Mouse (Mus musculus) liver, embryonic 15.5 days (tissue): ENCODE results near the gene Pias4. TPM values are rescaled to one million over a fixed set of nuclear protein-coding genes. Genes with fewer than 3 reads are reported as not detected.
A peak's percentile ranks its signal among the peaks of the same experiment; 100 is the strongest.

Source experiments
- ATAC-seq: fragments of 200-750 bp; cut with Nextera tagmentation; 2 replicates; pipeline ENCODE4 v1.8.0; 2017; ENCODE audit warnings: moderate number of reproducible peaks, mild to moderate bottlenecking, moderate library complexity; ENCODE audit not compliant: insufficient read depth
- H3K27ac ChIP-seq: fragments of 300-500 bp; sonication (generic); replicated peaks from 2 replicates; pipeline ENCODE4 v1.5.1; 2015; ENCODE audit warnings: mild to moderate bottlenecking, inconsistent platforms
- H3K27me3 ChIP-seq: fragments of 300-500 bp; sonication (generic); 2 replicates; pipeline ENCODE4 v1.6.1; 2015; ENCODE audit warnings: mild to moderate bottlenecking, inconsistent platforms
- H3K36me3 ChIP-seq: fragments of 300-500 bp; sonication (generic); replicated peaks from 2 replicates; pipeline ENCODE4 v1.6.1; 2015; ENCODE audit warnings: moderate library complexity, mild to moderate bottlenecking, inconsistent platforms
- H3K4me1 ChIP-seq: fragments of 300-500 bp; sonication (generic); replicated peaks from 2 replicates; pipeline ENCODE4 v1.6.1; 2015; ENCODE audit warnings: inconsistent platforms
- H3K4me2 ChIP-seq: fragments of 300-500 bp; sonication (generic); 2 replicates; pipeline ENCODE4 v1.6.1; 2015; ENCODE audit warnings: moderate library complexity, mild to moderate bottlenecking, inconsistent platforms
- H3K4me3 ChIP-seq: fragments of 300-500 bp; sonication (generic); replicated peaks from 2 replicates; pipeline ENCODE4 v1.5.1; 2015; ENCODE audit warnings: mild to moderate bottlenecking, inconsistent platforms
- H3K9ac ChIP-seq: fragments of 300-500 bp; sonication (generic); 2 replicates; pipeline ENCODE4 v1.6.1; 2015; ENCODE audit warnings: moderate library complexity, mild to moderate bottlenecking, inconsistent platforms
- H3K9me3 ChIP-seq: fragments of 300-500 bp; sonication (generic); replicated peaks from 2 replicates; pipeline ENCODE4 v1.6.1; 2016; ENCODE audit warnings: inconsistent platforms
- WGBS: fragments of 180-500 bp; shearing (Covaris S2); methylation state at CpG from one replicate; pipeline ENCODE4 v1.1.7; 2015; ENCODE audit warnings: mixed read lengths; ENCODE audit not compliant: insufficient replicate concordance; 5-methylcytosine and 5-hydroxymethylcytosine counted together
- polyA plus RNA-seq: library from polyadenylated mRNA; unstranded; fragments of >200 nt; fragmentation: Nextera tagmentation; extraction: Ambion mirVana; gene quantifications from 2 replicates; pipeline ENCODE4 v1.2.1, GENCODE M21; 2015

Pias4 gene
- polyA plus RNA-seq, 1 experiment from 2014 or later, result 26.0 TPM

DNA sequence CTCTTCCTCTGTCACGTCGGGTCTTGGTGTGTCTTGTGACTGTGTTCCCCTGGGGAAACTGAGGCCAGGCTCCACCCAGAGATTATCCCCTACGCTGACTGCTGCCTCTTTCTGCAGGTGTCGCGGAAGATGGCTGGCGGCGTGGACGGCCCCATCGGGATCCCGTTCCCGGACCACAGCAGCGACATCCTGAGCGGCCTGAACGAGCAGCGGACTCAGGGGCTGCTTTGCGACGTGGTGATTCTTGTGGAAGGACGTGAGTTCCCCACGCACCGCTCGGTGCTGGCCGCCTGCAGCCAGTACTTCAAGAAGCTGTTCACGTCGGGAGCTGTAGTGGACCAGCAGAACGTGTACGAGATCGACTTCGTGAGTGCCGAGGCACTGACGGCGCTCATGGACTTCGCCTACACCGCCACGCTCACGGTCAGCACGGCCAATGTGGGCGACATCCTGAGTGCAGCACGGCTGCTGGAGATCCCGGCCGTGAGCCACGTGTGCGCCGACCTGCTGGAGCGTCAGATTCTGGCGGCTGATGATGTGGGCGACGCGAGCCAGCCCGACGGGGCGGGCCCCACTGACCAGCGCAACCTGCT is 23.8 kb downstream of the Pias4 start:
- no peak for ATAC-seq
- no peak overlapping the region for H3K4me2 ChIP-seq
- no peaks in the 10 kb centered on the region for H3K27me3 ChIP-seq
- no peak overlapping the region for H3K27ac ChIP-seq
- H3K4me1 ChIP-seq, result peaks cover 85% of the 10 kb centered on the region
- no peak overlapping the region for H3K4me3 ChIP-seq
- H3K36me3 ChIP-seq, result peaks cover 92% of the 10 kb centered on the region
- H3K9ac ChIP-seq, result no peak overlapping the region
- 93% methylated on average over 52 of the region's 52 CpGs for WGBS
- H3K9me3 ChIP-seq, result no peaks in the 10 kb centered on the region

DNA sequence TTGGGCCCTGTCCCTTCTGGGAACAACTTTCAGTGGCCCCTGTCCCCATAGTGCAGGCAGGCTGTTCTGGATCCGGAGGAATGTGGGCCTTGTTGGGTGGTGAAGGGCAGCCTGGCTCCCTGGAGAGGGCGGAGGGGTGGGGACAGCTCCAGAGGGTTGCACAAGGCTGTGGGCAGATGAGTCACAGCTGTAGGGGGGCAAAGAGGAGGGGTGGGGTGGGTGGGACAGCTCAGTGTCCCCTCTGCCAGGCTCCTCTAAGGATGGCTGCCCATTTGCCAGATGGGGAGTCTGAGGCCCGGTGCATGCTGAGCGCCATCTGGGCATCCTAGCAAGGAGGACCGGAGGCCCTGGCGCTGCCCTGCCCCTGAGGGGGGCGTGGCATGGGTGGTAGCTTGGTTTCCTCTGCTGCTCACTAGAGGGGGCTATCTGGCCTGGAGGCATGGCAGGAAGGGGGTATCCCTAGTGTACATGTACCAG is 24.5 kb downstream of the Pias4 start:
- Histone ChIP-seq H3K4me2 (0 out of 2 replicates have a peak overlapping the region, but pooled peaks have one; percentile 92), H3K36me3 (peaks cover 84% of the 10 kb centered on the region), H3K9ac (no peak overlapping the region)

DNA sequence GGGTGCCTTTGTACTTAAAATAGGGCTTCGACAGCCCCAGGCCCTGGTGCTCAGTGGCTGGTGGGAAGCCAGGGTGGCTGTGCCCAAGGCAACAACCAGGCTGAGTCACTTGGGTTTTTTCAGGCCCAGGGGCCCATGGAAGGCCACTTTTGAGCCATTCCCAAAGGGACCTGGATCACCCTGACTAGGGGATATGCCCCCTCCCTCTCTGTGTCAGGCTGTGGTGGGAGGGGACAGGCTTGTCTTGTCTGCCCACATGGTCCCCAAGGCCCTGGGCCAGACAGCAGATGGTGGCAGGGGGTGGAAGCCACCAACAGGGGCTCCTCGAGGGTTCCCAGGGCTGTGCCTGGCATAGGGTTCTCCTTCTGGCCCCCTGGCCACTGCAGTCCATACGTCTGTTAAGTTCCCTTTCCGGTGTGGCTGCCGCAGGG is 25.2 kb downstream of the Pias4 start:
- Histone ChIP-seq H3K4me3 (0 out of 2 replicates have a peak overlapping the region, but pooled peaks have one; percentile 5), H3K27ac (peak overlapping the region; percentile 88; the same call in 1 of the 2 replicates), H3K9ac (peak overlapping the region; percentile 11; the same call in 1 of the 2 replicates), H3K4me2 (peak overlapping the region; percentile 92; the same call in 1 of the 2 replicates), H3K27me3 (no peaks in the 10 kb centered on the region), H3K36me3 (peaks cover 78% of the 10 kb centered on the region), H3K4me1 (peaks cover 91% of the 10 kb centered on the region), H3K9me3 (no peaks in the 10 kb centered on the region)
- 55% methylated on average over 5 of the region's 5 CpGs for WGBS
- ATAC-seq, result no peak

More for the DNA sequence above, 24.5 kb downstream of the Pias4 start:
- H3K27ac ChIP-seq, result no peak overlapping the region; the same call in 1 of the 2 replicates
- H3K27me3 ChIP-seq, result no peaks in the 10 kb centered on the region
- H3K4me3 ChIP-seq, result no peak overlapping the region
- no peaks in the 10 kb centered on the region for H3K9me3 ChIP-seq
- peaks cover 93% of the 10 kb centered on the region for H3K4me1 ChIP-seq
- ATAC-seq, result no peak
- 79% methylated on average over 7 of the region's 7 CpGs for WGBS

DNA sequence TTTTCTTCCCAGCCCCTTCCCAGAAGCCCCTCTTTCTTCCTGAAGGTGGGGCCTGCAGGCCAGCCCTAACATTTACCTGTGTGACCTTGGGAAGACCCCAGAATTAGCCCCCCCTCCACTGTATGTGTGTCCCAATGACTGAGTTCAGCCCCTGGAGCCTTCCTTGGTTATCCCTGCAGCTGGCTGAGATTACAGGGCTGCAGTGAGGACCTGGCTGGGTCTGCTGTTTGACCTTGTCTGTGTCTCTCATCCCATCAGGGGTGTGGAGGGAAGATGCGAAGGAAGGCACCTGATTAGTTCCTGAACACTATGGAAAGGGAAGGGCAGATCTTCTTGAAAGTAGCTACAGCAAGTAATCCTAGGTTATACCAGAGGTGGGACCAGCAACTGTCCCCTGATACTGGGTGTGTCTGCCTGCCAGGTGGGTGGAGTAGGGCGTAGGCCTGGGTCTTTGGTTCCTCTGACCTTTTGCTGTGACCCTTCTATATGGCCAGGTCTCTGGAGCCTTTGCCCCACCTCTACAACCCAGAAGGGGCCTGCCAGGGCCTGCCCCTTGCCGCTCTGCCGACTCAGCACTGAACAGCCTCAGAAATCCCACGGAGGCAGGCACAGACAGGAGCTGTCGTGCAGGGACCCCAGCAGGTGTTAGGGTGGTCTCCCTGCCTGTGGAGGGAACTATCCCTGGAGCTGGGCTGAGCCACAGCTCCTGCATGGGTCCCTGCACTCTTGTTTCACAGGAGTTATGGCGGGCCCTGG is 26.1 kb downstream of the Pias4 start:
- peak overlapping the region; percentile 84 for H3K9ac ChIP-seq
- no peak for ATAC-seq
- H3K4me1 ChIP-seq, result peaks cover 85% of the 10 kb centered on the region
- no peaks in the 10 kb centered on the region for H3K27me3 ChIP-seq
- H3K9me3 ChIP-seq, result no peaks in the 10 kb centered on the region
- peak overlapping the region; percentile 92 for H3K4me2 ChIP-seq
- WGBS, result 70% methylated on average over 7 of the region's 7 CpGs
- H3K27ac ChIP-seq, result peak overlapping the region; percentile 88
- peak overlapping the region; percentile 86 for H3K4me3 ChIP-seq
- H3K36me3 ChIP-seq, result peaks cover 69% of the 10 kb centered on the region

DNA sequence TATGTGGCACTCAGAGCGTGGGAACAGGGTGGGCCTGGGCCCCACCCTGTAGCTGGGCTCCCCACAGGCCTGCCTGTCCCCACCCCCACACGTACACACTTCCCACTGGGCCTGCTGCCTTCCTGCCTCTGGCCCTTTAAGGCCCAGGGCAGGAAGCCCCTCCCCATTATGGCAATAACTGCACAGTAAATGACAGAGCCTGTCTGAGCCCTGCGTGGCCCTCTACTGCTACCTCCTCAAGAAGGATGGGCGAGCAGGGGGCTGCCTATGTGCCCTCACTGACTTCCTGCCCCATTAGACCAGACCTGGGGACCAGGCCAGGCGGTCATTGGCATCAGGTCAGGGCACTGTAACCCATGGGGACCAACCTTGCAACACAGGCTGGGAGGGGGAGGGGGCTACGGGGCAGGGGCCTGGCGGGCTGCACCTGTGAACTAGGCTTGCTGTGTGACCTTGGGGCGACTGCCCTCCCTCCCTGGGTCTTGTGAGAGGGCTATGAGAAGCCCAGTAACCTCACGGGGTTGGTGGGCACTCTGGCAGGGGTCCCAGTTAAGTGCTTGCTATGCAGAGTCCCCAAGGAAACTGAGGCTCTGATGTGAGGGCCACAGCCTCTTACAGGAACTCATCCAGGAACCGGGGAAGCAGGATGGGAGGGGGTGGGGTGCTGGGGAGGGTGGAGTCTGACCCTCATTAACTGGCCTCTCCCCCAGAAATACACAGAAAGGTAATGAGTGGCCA is 26.8 kb downstream of the Pias4 start:
- Histone ChIP-seq H3K9ac (peak overlapping the region; percentile 84), H3K9me3 (no peaks in the 10 kb centered on the region), H3K4me3 (peak overlapping the region; percentile 86), H3K4me1 (peaks cover 78% of the 10 kb centered on the region), H3K27ac (peak overlapping the region; percentile 88), H3K36me3 (peaks cover 61% of the 10 kb centered on the region), H3K4me2 (peak overlapping the region; percentile 92), H3K27me3 (no peaks in the 10 kb centered on the region)
- 42% methylated on average over 10 of the region's 10 CpGs for WGBS
- no peak for ATAC-seq

DNA sequence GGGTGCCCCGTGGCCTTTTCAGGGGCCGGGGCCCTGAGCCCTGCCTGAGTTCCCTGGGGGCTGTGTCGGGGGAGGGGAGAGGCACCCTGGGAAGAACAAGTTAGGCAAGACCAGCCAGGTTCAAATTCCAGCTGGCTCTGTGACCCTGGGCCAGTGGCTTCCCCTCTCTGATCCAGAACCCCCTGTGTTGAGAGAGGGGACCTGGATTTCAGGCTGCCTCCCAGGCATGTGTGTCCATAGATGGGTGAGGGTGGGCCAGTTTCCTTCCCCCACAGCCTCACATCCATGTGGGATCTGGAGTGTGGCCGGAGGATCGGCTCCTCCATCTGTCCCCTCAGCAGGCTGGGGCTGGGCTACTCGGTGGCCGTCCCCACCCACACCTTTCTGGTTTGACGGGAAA is 27.7 kb downstream of the Pias4 start:
- 31% methylated on average over 8 of the region's 8 CpGs for WGBS
- H3K4me1 ChIP-seq, result peaks cover 78% of the 10 kb centered on the region
- no peaks in the 10 kb centered on the region for H3K9me3 ChIP-seq
- no peaks in the 10 kb centered on the region for H3K27me3 ChIP-seq
- H3K4me2 ChIP-seq, result peak overlapping the region; percentile 92
- no peak for ATAC-seq
- peak overlapping the region; percentile 88 for H3K27ac ChIP-seq
- H3K36me3 ChIP-seq, result peaks cover 52% of the 10 kb centered on the region
- H3K9ac ChIP-seq, result peak overlapping the region; percentile 84
- peak overlapping the region; percentile 86 for H3K4me3 ChIP-seq

DNA sequence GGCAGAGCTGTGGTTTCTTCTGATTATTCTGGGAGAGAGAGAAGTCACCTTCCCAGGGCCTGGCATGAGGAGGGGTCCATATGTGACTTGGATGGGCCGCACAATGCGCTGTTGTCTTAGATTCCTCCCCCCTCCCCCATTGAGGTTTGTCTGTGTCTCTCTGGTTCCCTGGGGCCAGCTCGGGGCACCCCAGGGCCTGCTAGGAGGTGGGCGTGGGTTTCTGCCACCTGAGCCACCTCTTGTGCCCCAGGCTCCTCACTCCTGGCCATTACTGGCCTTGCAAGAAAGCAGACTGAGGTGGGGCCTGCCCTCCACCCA is 28.2 kb downstream of the Pias4 start:
- WGBS, result 53% methylated on average over 4 of the region's 4 CpGs
- no peaks in the 10 kb centered on the region for H3K9me3 ChIP-seq
- H3K27me3 ChIP-seq, result no peaks in the 10 kb centered on the region
- H3K4me2 ChIP-seq, result peak overlapping the region; percentile 92
- no peak for ATAC-seq
- H3K27ac ChIP-seq, result peak overlapping the region; percentile 88
- H3K9ac ChIP-seq, result peak overlapping the region; percentile 84
- peaks cover 47% of the 10 kb centered on the region for H3K36me3 ChIP-seq
- peaks cover 78% of the 10 kb centered on the region for H3K4me1 ChIP-seq
- peak overlapping the region; percentile 86 for H3K4me3 ChIP-seq

DNA sequence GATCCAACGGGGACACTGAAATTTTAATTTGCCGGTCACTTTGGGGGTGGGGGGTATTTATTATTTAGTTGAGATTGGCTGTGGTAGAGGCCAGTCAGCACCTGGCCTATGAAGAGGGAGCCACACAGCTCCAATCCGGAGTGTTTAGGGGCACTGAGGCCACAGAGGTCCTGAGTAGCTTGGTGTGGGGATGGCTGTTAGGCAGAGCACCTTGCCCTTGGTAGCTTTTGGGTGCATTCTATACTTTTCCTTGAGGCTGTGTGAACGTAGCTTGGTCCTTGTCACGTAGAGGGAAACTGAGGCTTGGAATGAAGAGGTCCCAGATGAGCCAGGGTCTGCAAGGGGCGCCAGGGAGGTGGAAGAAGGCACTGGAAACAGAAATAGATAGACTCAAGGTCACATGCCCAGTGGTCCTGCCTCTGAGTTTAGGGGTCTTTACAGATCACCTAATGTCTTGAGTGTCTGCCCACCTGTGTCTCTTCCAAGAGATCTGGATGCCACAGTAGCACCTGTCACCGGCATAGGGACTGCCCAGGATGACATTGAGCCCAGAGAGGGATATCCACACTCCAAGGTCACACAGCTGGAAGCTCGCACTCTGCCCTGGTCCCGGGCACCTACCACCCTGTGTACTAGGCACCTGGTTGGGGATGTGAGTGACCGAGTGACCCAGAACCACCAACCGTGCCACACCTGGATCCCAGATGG is 28.7 kb downstream of the Pias4 start:
- H3K36me3 ChIP-seq, result peaks cover 42% of the 10 kb centered on the region
- peak overlapping the region; percentile 84 for H3K9ac ChIP-seq
- no peak for ATAC-seq
- peaks cover 78% of the 10 kb centered on the region for H3K4me1 ChIP-seq
- 46% methylated on average over 11 of the region's 11 CpGs for WGBS
- no peaks in the 10 kb centered on the region for H3K27me3 ChIP-seq
- H3K27ac ChIP-seq, result peak overlapping the region; percentile 88
- H3K9me3 ChIP-seq, result no peaks in the 10 kb centered on the region
- H3K4me2 ChIP-seq, result peak overlapping the region; percentile 92
- peak overlapping the region; percentile 86 for H3K4me3 ChIP-seq

DNA sequence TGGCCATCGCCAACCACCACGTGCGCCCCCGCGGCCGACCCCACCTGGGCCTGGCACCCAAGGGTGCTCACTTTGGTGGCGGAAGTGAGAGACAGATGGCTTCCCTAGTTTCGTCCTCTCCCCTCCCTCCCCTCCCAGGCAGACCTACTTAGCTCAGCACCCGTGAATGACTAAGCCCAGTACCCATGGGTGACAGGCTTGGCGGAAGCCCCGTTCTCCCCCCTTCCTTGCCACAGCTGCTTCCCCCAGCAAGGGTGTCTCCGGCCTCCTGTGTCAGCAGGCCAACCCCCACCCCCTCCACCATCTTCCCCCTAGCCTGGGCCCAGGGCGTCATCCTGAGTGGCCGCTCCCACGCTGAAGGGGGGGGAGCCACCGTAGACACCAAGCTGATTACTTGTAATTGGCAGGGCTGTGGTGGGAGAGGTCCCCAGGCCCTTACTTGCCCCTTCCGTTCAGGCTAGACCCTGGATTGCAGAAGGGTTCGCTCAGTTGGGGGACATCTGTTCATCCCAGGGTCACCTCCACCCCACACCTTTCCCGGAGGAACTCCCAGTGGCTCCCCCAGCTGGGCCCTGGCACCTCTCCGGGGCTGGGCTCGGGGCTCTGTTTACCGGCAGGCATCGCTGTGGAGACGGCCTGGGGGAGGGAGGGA is 29.5 kb downstream of the Pias4 start:
- Histone ChIP-seq H3K27me3 (no peaks in the 10 kb centered on the region), H3K4me3 (peak overlapping the region; percentile 86), H3K9me3 (no peaks in the 10 kb centered on the region), H3K4me1 (peaks cover 78% of the 10 kb centered on the region), H3K4me2 (peak overlapping the region; percentile 92), H3K36me3 (peaks cover 35% of the 10 kb centered on the region), H3K9ac (peak overlapping the region; percentile 84), H3K27ac (peak overlapping the region; percentile 88)
- ATAC-seq, result no peak
- WGBS, result 0% methylated on average over 24 of the region's 24 CpGs
